In genomic region chr9:72600142-72600541, GRCm38 (mm10) we compare ENCODE assay signal across 33 mouse cellular contexts.
"Had no signal": no experiment of that assay in that cellular context is flagged by ENCODE, and none has a peak within 500 bp of the region (broad histone marks: within the 10 kb centered on the region; RNA-seq: fewer than 3 reads in every experiment).

No protein-coding gene starts in this region.

- H3K27me3 ChIP-seq: heart, embryonic 13.5 days; heart, embryonic 15.5 days; hindbrain, embryonic 12.5 days; hindbrain, embryonic 13.5 days; hindbrain, embryonic 15.5 days; intestine, embryonic 15.5 days; kidney, embryonic 15.5 days had no signal

- DNase-seq: heart, postnatal 10 days; heart, postnatal 14 days; heart, postnatal 36 days; heart, postnatal 4 days; kidney, adult 11 months; kidney, adult 18-20 months; kidney, adult 2 months; kidney, adult 8-10 months; kidney, adult 9 months; kidney, postnatal 10 days; kidney, postnatal 14 days; kidney, postnatal 25 days; kidney, postnatal 36 days; kidney, postnatal 4 days; layer of hippocampus, adult 9-11 months; layer of hippocampus, postnatal 36 days had no signal

- H3K9ac ChIP-seq: heart, embryonic 13.5 days; heart, embryonic 15.5 days; hindbrain, embryonic 12.5 days; hindbrain, embryonic 13.5 days; hindbrain, embryonic 14.5 days; hindbrain, embryonic 15.5 days; intestine, embryonic 15.5 days; kidney, embryonic 15.5 days had no signal

- H3K9me3 ChIP-seq: heart, embryonic 13.5 days; heart, embryonic 15.5 days; hindbrain, embryonic 10.5 days; hindbrain, embryonic 12.5 days; hindbrain, embryonic 13.5 days; hindbrain, embryonic 15.5 days; intestine, embryonic 15.5 days; kidney, embryonic 15.5 days had no signal

- ATAC-seq: hindbrain, embryonic 16.5 days; hindbrain, postnatal 0 days; inflammation-experienced regulatory T-cells, adult 6 months; intestine, embryonic 15.5 days; intestine, embryonic 16.5 days; intestine, postnatal 0 days had no signal

- H3K4me1 ChIP-seq: heart, embryonic 13.5 days; heart, embryonic 15.5 days; hindbrain, embryonic 10.5 days; hindbrain, embryonic 12.5 days; hindbrain, embryonic 13.5 days; hindbrain, embryonic 15.5 days; intestine, embryonic 15.5 days; kidney, embryonic 15.5 days had no signal

- H3K36me3 ChIP-seq: intestine, embryonic 15.5 days had no signal

- H3K27ac ChIP-seq: heart, embryonic 13.5 days; heart, embryonic 15.5 days; hindbrain, embryonic 10.5 days; hindbrain, embryonic 12.5 days; hindbrain, embryonic 13.5 days; hindbrain, embryonic 14.5 days; hindbrain, embryonic 15.5 days; hindbrain, postnatal 0 days; intestine, embryonic 15.5 days; kidney, embryonic 15.5 days; kidney, postnatal 0 days; layer of hippocampus, adult 2 months; left cerebral cortex, adult 2 months had no signal

- H3K4me3 ChIP-seq: heart, embryonic 13.5 days; heart, embryonic 15.5 days; hindbrain, embryonic 10.5 days; hindbrain, embryonic 12.5 days; hindbrain, embryonic 13.5 days; hindbrain, embryonic 15.5 days; intestine, embryonic 15.5 days; kidney, embryonic 15.5 days; layer of hippocampus, adult 2 months; left cerebral cortex, adult 2 months had no signal

- H3K4me2 ChIP-seq: heart, embryonic 13.5 days; heart, embryonic 15.5 days; hindbrain, embryonic 12.5 days; hindbrain, embryonic 13.5 days; hindbrain, embryonic 14.5 days; hindbrain, embryonic 15.5 days; intestine, embryonic 15.5 days; kidney, embryonic 15.5 days had no signal
